Mouse (Mus musculus) forebrain, embryonic 16.5 days (tissue): ENCODE data around the gene Olfr907. TPM values are rescaled to one million over a fixed set of nuclear protein-coding genes. Genes with fewer than 3 reads are reported as not detected.

Source experiments
- ATAC-seq: fragments of 200-750 bp; cut with Nextera tagmentation; 2 replicates; pipeline ENCODE4 v1.8.0; 2017; ENCODE audit warnings: mild to moderate bottlenecking, moderate library complexity
- H3K27ac ChIP-seq: fragments of 300-500 bp; sonication (generic); 2 replicates; pipeline ENCODE4 v1.5.1; 2014; ENCODE audit warnings: low read length, control low read depth
- H3K27me3 ChIP-seq: fragments of 300-500 bp; sonication (generic); replicated peaks from 2 replicates; pipeline ENCODE4 v1.6.1; 2014; ENCODE audit warnings: low read length; ENCODE audit not compliant: control insufficient read depth, insufficient read depth
- H3K36me3 ChIP-seq: fragments of 300-500 bp; sonication (generic); 2 replicates; pipeline ENCODE4 v1.6.1; 2014; ENCODE audit not compliant: control insufficient read depth, insufficient read depth
- H3K4me1 ChIP-seq: fragments of 300-500 bp; sonication (generic); replicated peaks from 2 replicates; pipeline ENCODE4 v1.6.1; 2014; ENCODE audit warnings: low read length; ENCODE audit not compliant: control insufficient read depth, insufficient read depth
- H3K4me2 ChIP-seq: fragments of 300-500 bp; sonication (generic); 2 replicates; pipeline ENCODE4 v1.6.1; 2014; ENCODE audit warnings: mild to moderate bottlenecking, low read length, control low read depth
- H3K4me3 ChIP-seq: fragments of 300-500 bp; sonication (generic); replicated peaks from 2 replicates; pipeline ENCODE4 v1.5.1; 2014; ENCODE audit warnings: mild to moderate bottlenecking, low read length, control low read depth
- H3K9ac ChIP-seq: fragments of 300-500 bp; sonication (generic); replicated peaks from 2 replicates; pipeline ENCODE4 v1.6.1; 2014; ENCODE audit warnings: low read depth, low read length, control low read depth
- H3K9me3 ChIP-seq: fragments of 300-500 bp; sonication (generic); 2 replicates; pipeline ENCODE4 v1.6.1; 2016; ENCODE audit warnings: low read length; ENCODE audit not compliant: control insufficient read depth
- WGBS: fragments of 180-500 bp; shearing (Covaris S2); extraction: QIAGEN DNeasy Blood & Tissue Kit; methylation state at CpG from one replicate; pipeline ENCODE4 v1.1.7; 2014; 5-methylcytosine and 5-hydroxymethylcytosine counted together
- polyA plus RNA-seq: library from polyadenylated mRNA; unstranded; fragments of >200 nt; fragmentation: Nextera tagmentation; extraction: Ambion mirVana; gene quantifications from 2 replicates; pipeline ENCODE4 v1.2.1, GENCODE M21; 2015

Gene Olfr907
- polyA plus RNA-seq, result not detected in 2 replicates

GRCm38 (mm10) chr9:38495501-38495900, at the start of gene Olfr907:
Olfr907 (plus strand) TSS chr9:38495801.
- H3K9me3 ChIP-seq, result no peaks in the 10 kb centered on the region
- no peak within 1 kb of the TSS for H3K4me2 ChIP-seq

GRCm38 (mm10) chr9:38447352-38447751, 48.2 kb upstream of the Olfr907 start, which contains the start of gene Olfr902:
Olfr902 (plus strand) TSS chr9:38447652.
- ATAC-seq, result no peak

More at GRCm38 (mm10) chr9:38495501-38495900, at the start of gene Olfr907:
- Histone ChIP-seq H3K9ac (no peak within 1 kb of the TSS), H3K4me3 (no peak within 1 kb of the TSS), H3K36me3 (no peaks in the 10 kb centered on the region), H3K27ac (no peak within 1 kb of the TSS), H3K4me1 (no peaks in the 10 kb centered on the region), H3K27me3 (no peaks in the 10 kb centered on the region)
- WGBS, result 86% methylated on average over 2 of the region's 2 CpGs
- no peak for ATAC-seq

GRCm38 (mm10) chr9:38462844-38463243, 32.8 kb upstream of the Olfr907 start, which contains the start of gene Olfr904:
Olfr904 (plus strand) TSS chr9:38463144.
- H3K36me3 ChIP-seq, result no peaks in the 10 kb centered on the region
- H3K27me3 ChIP-seq, result no peaks in the 10 kb centered on the region
- H3K4me2 ChIP-seq, result no peak within 1 kb of the TSS
- H3K9me3 ChIP-seq, result no peaks in the 10 kb centered on the region
- H3K4me3 ChIP-seq, result no peak within 1 kb of the TSS
- no peaks in the 10 kb centered on the region for H3K4me1 ChIP-seq
- no peak within 1 kb of the TSS for H3K9ac ChIP-seq
- H3K27ac ChIP-seq, result no peak within 1 kb of the TSS
- no peak for ATAC-seq

More at GRCm38 (mm10) chr9:38447352-38447751, 48.2 kb upstream of the Olfr907 start, which contains the start of gene Olfr902:
- 93% methylated on average over 5 of the region's 5 CpGs for WGBS
- Histone ChIP-seq H3K9me3 (no peaks in the 10 kb centered on the region), H3K4me1 (no peaks in the 10 kb centered on the region), H3K27ac (no peak within 1 kb of the TSS), H3K9ac (no peak within 1 kb of the TSS), H3K27me3 (no peaks in the 10 kb centered on the region), H3K4me2 (no peak within 1 kb of the TSS), H3K4me3 (no peak within 1 kb of the TSS), H3K36me3 (no peaks in the 10 kb centered on the region)

- no peak within 1 kb of the TSS for H3K27ac ChIP-seq
- no peaks in the 10 kb centered on the region for H3K4me1 ChIP-seq
- no peaks in the 10 kb centered on the region for H3K9me3 ChIP-seq
- H3K9ac ChIP-seq, result no peak within 1 kb of the TSS
- no peaks in the 10 kb centered on the region for H3K27me3 ChIP-seq
- no peak within 1 kb of the TSS for H3K4me2 ChIP-seq
- H3K4me3 ChIP-seq, result no peak within 1 kb of the TSS
- ATAC-seq, result no peak
- no peaks in the 10 kb centered on the region for H3K36me3 ChIP-seq
Observed at GRCm38 (mm10) chr9:38470807-38471206, 24.8 kb upstream of the Olfr907 start, which contains the start of gene Olfr905. Olfr905 (plus strand) TSS chr9:38471107.

GRCm38 (mm10) chr9:38486785-38487184, 8.8 kb upstream of the Olfr907 start, which contains the start of gene Olfr906:
Olfr906 (plus strand) TSS chr9:38487085.
- H3K4me1 ChIP-seq, result no peaks in the 10 kb centered on the region
- H3K36me3 ChIP-seq, result no peaks in the 10 kb centered on the region
- H3K4me3 ChIP-seq, result no peak within 1 kb of the TSS
- no peak within 1 kb of the TSS for H3K27ac ChIP-seq
- 92% methylated on average over 3 of the region's 3 CpGs for WGBS
- H3K27me3 ChIP-seq, result no peaks in the 10 kb centered on the region
- H3K9ac ChIP-seq, result no peak within 1 kb of the TSS
- H3K4me2 ChIP-seq, result no peak within 1 kb of the TSS
- H3K9me3 ChIP-seq, result no peaks in the 10 kb centered on the region; the same call in 1 of the 2 replicates
- no peak for ATAC-seq

GRCm38 (mm10) chr9:38512353-38512752, 16.8 kb downstream of the Olfr907 start:
- ATAC-seq, result no peak
- Histone ChIP-seq H3K27ac (no peak overlapping the region), H3K4me2 (no peak overlapping the region), H3K9ac (no peak overlapping the region), H3K4me3 (no peak overlapping the region), H3K9me3 (no peaks in the 10 kb centered on the region), H3K4me1 (no peaks in the 10 kb centered on the region), H3K36me3 (no peaks in the 10 kb centered on the region), H3K27me3 (no peaks in the 10 kb centered on the region)
- 83% methylated on average over 2 of the region's 2 CpGs for whole genome bisulfite sequencing

- Histone ChIP-seq H3K36me3 (no peaks in the 10 kb centered on the region), H3K4me2 (no peak within 1 kb of the TSS), H3K4me3 (no peak within 1 kb of the TSS), H3K27ac (no peak within 1 kb of the TSS), H3K9me3 (no peaks in the 10 kb centered on the region), H3K9ac (no peak within 1 kb of the TSS), H3K4me1 (no peaks in the 10 kb centered on the region), H3K27me3 (no peaks in the 10 kb centered on the region)
- ATAC-seq, result no peak
- whole genome bisulfite sequencing, result 74% methylated on average over 1 of the region's 1 CpGs
Observed at GRCm38 (mm10) chr9:38521280-38521679, 25.7 kb downstream of the Olfr907 start, which contains the start of gene Olfr911-ps1. Olfr911-ps1 (plus strand) TSS chr9:38521580.

- H3K4me1 ChIP-seq, result no peaks in the 10 kb centered on the region
- WGBS, result 91% methylated on average over 2 of the region's 2 CpGs
- no peak within 1 kb of the TSS for H3K4me3 ChIP-seq
- H3K36me3 ChIP-seq, result no peaks in the 10 kb centered on the region
- no peak for ATAC-seq
- no peak within 1 kb of the TSS for H3K9ac ChIP-seq
- no peak within 1 kb of the TSS for H3K27ac ChIP-seq
- H3K27me3 ChIP-seq, result no peaks in the 10 kb centered on the region
- no peaks in the 10 kb centered on the region for H3K9me3 ChIP-seq
- H3K4me2 ChIP-seq, result no peak within 1 kb of the TSS
Observed at GRCm38 (mm10) chr9:38537549-38537948, 41.9 kb downstream of the Olfr907 start, which contains the start of gene Olfr910. Olfr910 (plus strand) TSS chr9:38537849.
